Mouse (Mus musculus) cerebellum, adult 8-10 months (tissue): ENCODE data around the gene Fam129b.

Source experiments
- DNase-seq: peaks from one replicate; pipeline ENCODE4 v3.0.0; 2022

Fam129b gene

GRCm38 (mm10) chr2:32894097-32894496 lies 18.2 kb downstream of the Fam129b start:
- DNase-seq: no peak

GRCm38 (mm10) chr2:32895606-32896106 lies 19.7 kb downstream of the Fam129b start:
- DNase-seq: no peak

- no peak for DNase-seq
These were observed 20.7 kb downstream of the Fam129b start for GRCm38 (mm10) chr2:32896507-32897147.

GRCm38 (mm10) chr2:32898983-32899382 lies 23.1 kb downstream of the Fam129b start:
- DNase-seq: no peak

- DNase-seq: no peak
These were observed 26.2 kb downstream of the Fam129b start for GRCm38 (mm10) chr2:32902126-32902525.

- no peak for DNase-seq
These were observed 27.6 kb downstream of the Fam129b start for GRCm38 (mm10) chr2:32903470-32903869.

- no peak for DNase-seq
These were observed 28.7 kb downstream of the Fam129b start for GRCm38 (mm10) chr2:32904637-32905036.

GRCm38 (mm10) chr2:32905297-32905696 lies 29.4 kb downstream of the Fam129b start:
- DNase-seq: no peak

- DNase-seq: no peak
These were observed 31.5 kb downstream of the Fam129b start for GRCm38 (mm10) chr2:32907442-32907841.

GRCm38 (mm10) chr2:32908272-32908671 lies 32.4 kb downstream of the Fam129b start:
- no peak for DNase-seq

- DNase-seq: no peak
These were observed 32.9 kb downstream of the Fam129b start for GRCm38 (mm10) chr2:32908796-32909195.

GRCm38 (mm10) chr2:32911639-32912182 lies 35.8 kb downstream of the Fam129b start:
- no peak for DNase-seq

- peak; percentile 84 for DNase-seq
These were observed 36.4 kb downstream of the Fam129b start for GRCm38 (mm10) chr2:32912210-32912804.

GRCm38 (mm10) chr2:32914362-32914761 lies 38.4 kb downstream of the Fam129b start:
- no peak for DNase-seq

- DNase-seq: no peak
These were observed 39.0 kb downstream of the Fam129b start for GRCm38 (mm10) chr2:32914896-32915295.

- no peak for DNase-seq
These were observed 41.6 kb downstream of the Fam129b start for GRCm38 (mm10) chr2:32917526-32917925.

- DNase-seq: no peak
These were observed 42.5 kb downstream of the Fam129b start for GRCm38 (mm10) chr2:32918391-32918790.

- DNase-seq: no peak
These were observed 45.3 kb downstream of the Fam129b start for GRCm38 (mm10) chr2:32921235-32921634.

GRCm38 (mm10) chr2:32921801-32922380 lies 46.0 kb downstream of the Fam129b start:
- no peak for DNase-seq

- DNase-seq: no peak
These were observed 46.6 kb downstream of the Fam129b start for GRCm38 (mm10) chr2:32922564-32922963.

GRCm38 (mm10) chr2:32923551-32924250 lies 47.8 kb downstream of the Fam129b start:
- DNase-seq: no peak

- DNase-seq: no peak
These were observed 48.5 kb downstream of the Fam129b start for GRCm38 (mm10) chr2:32924306-32924844.
